Mouse (Mus musculus) MEL (cell line): ENCODE measurements around the gene Frmpd2. TPM values are rescaled to one million over a fixed set of nuclear protein-coding genes. Genes with fewer than 3 reads are reported as not detected.

Source experiments
- DNase-seq: peaks from one replicate; pipeline ENCODE4 v3.0.0; 2011; ENCODE audit warnings: low read depth, low spot score
- H3K27ac ChIP-seq: 2 replicates; pipeline ENCODE4 v1.5.1; 2012; ENCODE audit warnings: low read depth, mild to moderate bottlenecking, control low read depth, low read length, moderate library complexity; ENCODE audit not compliant: control insufficient read depth
- H3K27me3 ChIP-seq, 2 experiments: fragments of 150-350 bp in 1 of 2; sonication (generic) in 1 of 2; 2 replicates each; pipeline ENCODE4 v1.6.1; 2012; ENCODE audit warnings: low read length in 2 of 2, mild to moderate bottlenecking in 2 of 2, improper control_type of control experiment in 1 of 2, moderate library complexity in 1 of 2; ENCODE audit not compliant: insufficient read depth in 2 of 2, control insufficient read depth in 1 of 2
- H3K36me3 ChIP-seq, 2 experiments: 2 replicates each; pipeline ENCODE4 v1.6.1; 2012 to 2014; ENCODE audit warnings: low read length in 2 of 2, improper control_type of control experiment in 1 of 2, inconsistent platforms in 1 of 2, mild to moderate bottlenecking in 1 of 2; ENCODE audit not compliant: insufficient read depth in 2 of 2, control insufficient read depth in 1 of 2
- H3K4me1 ChIP-seq, 2 experiments: fragments of 150-350 bp in 1 of 2; sonication (generic) in 1 of 2; 2 replicates each; pipeline ENCODE4 v1.6.1; 2012; ENCODE audit warnings: low read length in 2 of 2, improper control_type of control experiment in 1 of 2, mild to moderate bottlenecking in 1 of 2; ENCODE audit not compliant: insufficient read depth in 2 of 2, control insufficient read depth in 1 of 2
- H3K4me3 ChIP-seq, 2 experiments: fragments of 150-350 bp in 1 of 2; sonication (generic) in 1 of 2; 2 replicates each; pipeline ENCODE4 v1.5.1; 2012; ENCODE audit warnings: low read depth in 2 of 2, low read length in 2 of 2, mild to moderate bottlenecking in 2 of 2, moderate library complexity in 2 of 2, control low read depth in 1 of 2, improper control_type of control experiment in 1 of 2; ENCODE audit not compliant: control insufficient read depth in 1 of 2, insufficient read depth in 1 of 2
- H3K79me2 ChIP-seq: 2 replicates; pipeline ENCODE4 v1.6.1; 2012; ENCODE audit warnings: mild to moderate bottlenecking, low read length, moderate library complexity; ENCODE audit not compliant: control insufficient read depth, poor library complexity, insufficient read depth
- H3K9ac ChIP-seq: 2 replicates; pipeline ENCODE4 v1.6.1; 2012; ENCODE audit warnings: low read depth, mild to moderate bottlenecking, control low read depth, low read length, moderate library complexity; ENCODE audit not compliant: control insufficient read depth, poor library complexity, severe bottlenecking
- H3K9me3 ChIP-seq: fragments of 150-350 bp; sonication (generic); replicated peaks from 2 replicates; pipeline ENCODE4 v1.6.1; 2012; ENCODE audit warnings: mild to moderate bottlenecking, low read length, improper control_type of control experiment, moderate library complexity; ENCODE audit not compliant: insufficient read depth
- BHLHE40 ChIP-seq: IDR thresholded peaks from 2 replicates; pipeline ENCODE4 v1.6.1; 2012; ENCODE audit warnings: low read depth, mild to moderate bottlenecking, inconsistent platforms, low read length, improper control_type of control experiment, borderline replicate concordance
- CTCF ChIP-seq, 3 experiments: IDR thresholded peaks in 2 of 3; conservative IDR thresholded peaks in 1 of 3; 2 replicates each; pipeline ENCODE4 v1.5.1; 2011 to 2012; ENCODE audit warnings: low read length in 3 of 3, low read depth in 2 of 3, mild to moderate bottlenecking in 2 of 3, improper control_type of control experiment in 1 of 3, inconsistent platforms in 1 of 3, mixed read lengths in 1 of 3, moderate library complexity in 1 of 3; ENCODE audit not compliant: control insufficient read depth in 1 of 3, insufficient read depth in 1 of 3, poor library complexity in 1 of 3, severe bottlenecking in 1 of 3
- ELF1 ChIP-seq: IDR thresholded peaks from 2 replicates; pipeline ENCODE4 v1.6.1; 2014; ENCODE audit warnings: low read depth, mild to moderate bottlenecking, inconsistent platforms, low read length, improper control_type of control experiment, moderate library complexity
- EP300 ChIP-seq, 2 experiments: IDR thresholded peaks; 2 replicates each; pipeline ENCODE4 v1.6.1; 2011; ENCODE audit warnings: improper control_type of control experiment in 2 of 2, low read length in 2 of 2, low read depth in 1 of 2, mild to moderate bottlenecking in 1 of 2
- ETS1 ChIP-seq: IDR thresholded peaks from 2 replicates; pipeline ENCODE4 v1.6.1; 2012; ENCODE audit warnings: low read depth, mild to moderate bottlenecking, inconsistent platforms, low read length, improper control_type of control experiment, moderate library complexity
- GABPA ChIP-seq: IDR thresholded peaks from 2 replicates; pipeline ENCODE4 v1.6.1; 2012; ENCODE audit warnings: low read depth, mild to moderate bottlenecking, inconsistent platforms, low read length, improper control_type of control experiment, moderate library complexity
- GATA1 ChIP-seq: IDR thresholded peaks from 2 replicates; pipeline ENCODE4 v1.6.1; 2011; ENCODE audit warnings: low read depth, low read length, improper control_type of control experiment
- HCFC1 ChIP-seq: IDR thresholded peaks from 2 replicates; pipeline ENCODE4 v1.6.1; 2012; ENCODE audit warnings: low read depth, mild to moderate bottlenecking, inconsistent platforms, low read length, improper control_type of control experiment, moderate library complexity
- MAFK ChIP-seq: IDR thresholded peaks from 2 replicates; pipeline ENCODE4 v1.6.1; 2011; ENCODE audit warnings: low read depth, mild to moderate bottlenecking, low read length, improper control_type of control experiment, borderline replicate concordance
- MAX ChIP-seq: IDR thresholded peaks from 2 replicates; pipeline ENCODE4 v1.6.1; 2011; ENCODE audit warnings: low read length, improper control_type of control experiment
- MAZ ChIP-seq: IDR thresholded peaks from 2 replicates; pipeline ENCODE4 v1.6.1; 2012; ENCODE audit warnings: low read depth, mild to moderate bottlenecking, inconsistent platforms, low read length, improper control_type of control experiment
- MXI1 ChIP-seq: IDR thresholded peaks from 2 replicates; pipeline ENCODE4 v1.6.1; 2011; ENCODE audit warnings: mild to moderate bottlenecking, low read depth, low read length, improper control_type of control experiment
- MYB ChIP-seq: IDR thresholded peaks from 2 replicates; pipeline ENCODE4 v1.6.1; 2011; ENCODE audit warnings: mild to moderate bottlenecking, low read depth, low read length, improper control_type of control experiment
- NELFE ChIP-seq: IDR thresholded peaks from 2 replicates; pipeline ENCODE4 v1.6.1; 2011; ENCODE audit warnings: low read depth, low read length, improper control_type of control experiment
- NRF1 ChIP-seq: IDR thresholded peaks from 2 replicates; pipeline ENCODE4 v1.6.1; 2014; ENCODE audit warnings: low read depth, mild to moderate bottlenecking, inconsistent platforms, low read length, improper control_type of control experiment, moderate library complexity; ENCODE audit not compliant: poor library complexity, insufficient read depth, severe bottlenecking
- RCOR1 ChIP-seq: IDR thresholded peaks from 2 replicates; pipeline ENCODE4 v1.6.1; 2012; ENCODE audit warnings: low read depth, mild to moderate bottlenecking, inconsistent platforms, low read length, improper control_type of control experiment
- SIN3A ChIP-seq: IDR thresholded peaks from 2 replicates; pipeline ENCODE4 v1.6.1; 2012; ENCODE audit warnings: low read length, improper control_type of control experiment, inconsistent platforms
- TAL1 ChIP-seq: IDR thresholded peaks from 2 replicates; pipeline ENCODE4 v1.6.1; 2012; ENCODE audit warnings: mild to moderate bottlenecking, inconsistent platforms, low read length, moderate library complexity, mixed read lengths
- TBP ChIP-seq: IDR thresholded peaks from 2 replicates; pipeline ENCODE4 v1.8.0; 2011; ENCODE audit warnings: low read depth, low read length, improper control_type of control experiment
- TCF12 ChIP-seq: IDR thresholded peaks from 2 replicates; pipeline ENCODE4 v1.6.1; 2014; ENCODE audit warnings: low read depth, mild to moderate bottlenecking, inconsistent platforms, low read length, improper control_type of control experiment, moderate library complexity
- UBTF ChIP-seq: IDR thresholded peaks from 2 replicates; pipeline ENCODE4 v1.6.1; 2012; ENCODE audit warnings: low read depth, mild to moderate bottlenecking, inconsistent platforms, low read length, improper control_type of control experiment, moderate library complexity, borderline replicate concordance; ENCODE audit not compliant: insufficient read depth
- USF2 ChIP-seq, 2 experiments: IDR thresholded peaks; 2 replicates each; pipeline ENCODE4 v1.6.1; 2011 to 2012; ENCODE audit warnings: improper control_type of control experiment in 2 of 2, low read length in 2 of 2, borderline replicate concordance in 1 of 2, inconsistent platforms in 1 of 2, low read depth in 1 of 2, mild to moderate bottlenecking in 1 of 2; ENCODE audit not compliant: insufficient read depth in 1 of 2
- ZC3H11A ChIP-seq: IDR thresholded peaks from 2 replicates; pipeline ENCODE4 v1.6.1; 2012; ENCODE audit warnings: low read depth, mild to moderate bottlenecking, inconsistent platforms, low read length, improper control_type of control experiment
- ZKSCAN1 ChIP-seq: IDR thresholded peaks from 2 replicates; pipeline ENCODE4 v1.6.1; 2012; ENCODE audit warnings: low read depth, mild to moderate bottlenecking, inconsistent platforms, low read length, improper control_type of control experiment, moderate library complexity
- ZNF384 ChIP-seq: IDR thresholded peaks from 2 replicates; pipeline ENCODE4 v1.6.1; 2012; ENCODE audit warnings: low read depth, mild to moderate bottlenecking, inconsistent platforms, low read length, improper control_type of control experiment
- polyA plus RNA-seq, 2 experiments: library from polyadenylated mRNA; stranded (reverse) in 1 of 2; unstranded in 1 of 2; fragments of >175 nt in 1 of 2; fragments of >200 nt in 1 of 2; gene quantifications; 2 replicates each; pipeline versions ENCODE4 v1.2.1 to v1.2.4; 2012; ENCODE audit warnings: low replicate concordance in 2 of 2, low read depth in 1 of 2; ENCODE audit not compliant: insufficient read length in 2 of 2, insufficient read depth in 1 of 2, missing spikeins in 1 of 2
- total RNA-seq: library from RNA; depleted of rRNA; stranded (reverse); fragments of 300-350 nt; gene quantifications from 2 replicates; pipeline ENCODE4 v1.2.3, GENCODE M21; 2012

The Frmpd2 gene
- total and polyA plus RNA-seq, 3 experiments: not detected

DNA sequence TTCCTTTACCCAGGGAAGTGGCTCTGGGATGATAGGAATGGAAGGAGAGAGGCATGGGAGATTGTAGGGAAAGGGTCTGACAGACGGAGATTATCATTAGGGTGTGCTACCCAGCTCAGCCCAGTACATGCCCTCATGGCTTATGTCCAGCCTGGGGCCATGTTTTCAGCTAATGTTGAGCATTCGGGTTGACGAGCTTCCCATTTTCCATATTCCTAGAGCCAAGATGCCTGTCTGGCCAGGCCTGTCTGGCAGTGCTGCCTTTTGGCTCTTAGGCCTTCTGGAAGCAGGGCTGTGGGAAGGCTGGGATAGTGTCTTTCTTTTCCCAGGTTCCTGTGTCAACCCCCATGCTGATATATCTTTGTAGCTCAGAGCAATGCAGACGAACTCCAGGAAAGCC is 35.2 kb downstream of the Frmpd2 start:
- no peak for DNase-seq
- H3K27me3 ChIP-seq: no peaks in the 10 kb centered on the region
- H3K9ac ChIP-seq: no peak overlapping the region
- H3K4me3 ChIP-seq: no peak overlapping the region
- no peaks in the 10 kb centered on the region for H3K79me2 ChIP-seq
- no peaks in the 10 kb centered on the region for H3K9me3 ChIP-seq
- no peaks in the 10 kb centered on the region for H3K4me1 ChIP-seq
- H3K27ac ChIP-seq: no peak overlapping the region
- H3K36me3 ChIP-seq: no peaks in the 10 kb centered on the region
- TF ChIP-seq EP300 (IDR thresholded peaks at IDR 0.05; ENCODE audit: low read depth in 1 of 2, low read length in 2 of 2) (no peak), ETS1 (no peak), MXI1 (no peak), GABPA (no peak), ZNF384 (no peak), USF2 (IDR thresholded peaks at IDR 0.05; ENCODE audit: borderline replicate concordance in 1 of 2, insufficient read depth in 1 of 2, low read depth in 1 of 2, low read length in 2 of 2) (no peak), MAX (no peak), HCFC1 (no peak), ZKSCAN1 (no peak)
- TF ChIP-seq, all 39 proteins: peak for 0

DNA sequence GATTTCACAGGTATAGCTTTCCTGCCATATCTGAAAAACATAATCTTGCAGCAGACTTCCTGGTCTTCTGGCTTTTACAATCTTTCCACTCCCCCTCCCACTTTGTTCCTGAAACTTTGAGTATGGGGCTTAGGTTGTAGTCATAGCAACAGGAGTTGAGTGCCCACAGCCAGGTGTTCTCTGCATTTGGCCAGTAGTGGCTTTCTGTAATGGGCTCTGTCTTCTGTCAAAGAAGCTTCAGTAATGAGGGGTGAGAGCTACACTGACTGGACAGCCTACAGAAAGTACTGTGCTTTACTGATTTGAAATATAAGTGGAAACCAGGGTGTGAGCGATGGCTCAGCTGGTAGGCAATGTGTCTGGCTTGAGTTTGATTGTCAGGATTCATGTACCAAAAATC is 37.2 kb downstream of the Frmpd2 start:
- no peaks in the 10 kb centered on the region for H3K36me3 ChIP-seq
- no peaks in the 10 kb centered on the region for H3K4me1 ChIP-seq
- H3K27me3 ChIP-seq: no peaks in the 10 kb centered on the region
- H3K9me3 ChIP-seq: no peaks in the 10 kb centered on the region
- no peak for TF ChIP-seq SIN3A
- TF ChIP-seq ZNF384: no peak
- TF ChIP-seq MAX: no peak
- TF ChIP-seq GATA1: no peak
- no peak for TF ChIP-seq CTCF (IDR thresholded peaks at IDR 0.05 in 2 of 3, conservative IDR thresholded peaks at IDR 0.05 in 1 of 3; ENCODE audit: control insufficient read depth in 1 of 3, insufficient read depth in 1 of 3, low read depth in 2 of 3, low read length in 3 of 3, poor library complexity in 1 of 3, severe bottlenecking in 1 of 3)
- no peak for TF ChIP-seq BHLHE40
- TF ChIP-seq NRF1: no peak
- TF ChIP-seq, all 39 proteins: peak for 0
- H3K4me3 ChIP-seq: no peak overlapping the region
- no peak overlapping the region for H3K27ac ChIP-seq
- DNase-seq: no peak
- no peaks in the 10 kb centered on the region for H3K79me2 ChIP-seq
- no peak overlapping the region for H3K9ac ChIP-seq

DNA sequence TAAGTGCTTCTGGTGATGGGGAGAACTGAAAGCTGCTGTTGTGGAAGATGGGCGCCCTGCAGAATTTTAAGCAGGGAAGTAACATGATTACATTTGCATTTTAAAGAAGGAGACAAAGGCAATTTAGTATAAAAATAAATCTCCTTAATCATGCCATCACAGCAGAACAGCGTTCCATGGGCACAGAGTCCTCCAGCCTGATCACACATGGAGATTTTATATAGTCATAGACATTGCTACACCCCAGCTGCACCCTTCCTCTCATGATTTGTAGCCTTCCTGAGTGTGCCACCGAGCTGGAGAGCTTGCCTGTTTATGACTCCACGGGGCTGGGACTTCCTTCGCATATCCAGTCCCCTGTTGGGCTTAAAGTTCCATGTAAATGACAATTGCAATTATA is 42.4 kb downstream of the Frmpd2 start:
- H3K36me3 ChIP-seq: no peaks in the 10 kb centered on the region
- H3K9ac ChIP-seq: no peak overlapping the region
- no peak for DNase-seq
- H3K4me1 ChIP-seq: no peaks in the 10 kb centered on the region
- H3K4me3 ChIP-seq: no peak overlapping the region
- no peaks in the 10 kb centered on the region for H3K9me3 ChIP-seq
- no peak overlapping the region for H3K27ac ChIP-seq
- no peaks in the 10 kb centered on the region for H3K79me2 ChIP-seq
- H3K27me3 ChIP-seq: no peaks in the 10 kb centered on the region
- TF ChIP-seq RCOR1 (no peak), MYB (no peak), MXI1 (no peak), MAFK (no peak), ZC3H11A (no peak), TAL1 (no peak), ZKSCAN1 (no peak), SIN3A (no peak), MAX (no peak), TBP (no peak), TCF12 (no peak), UBTF (no peak), ETS1 (no peak), ZNF384 (no peak), CTCF (IDR thresholded peaks at IDR 0.05 in 2 of 3, conservative IDR thresholded peaks at IDR 0.05 in 1 of 3; ENCODE audit: control insufficient read depth in 1 of 3, insufficient read depth in 1 of 3, low read depth in 2 of 3, low read length in 3 of 3, poor library complexity in 1 of 3, severe bottlenecking in 1 of 3) (no peak), NELFE (no peak), ELF1 (no peak), MAZ (no peak)
